Mouse (Mus musculus) thymus, postnatal 4 days (tissue): Measurements from ENCODE around the gene Ankub1.
A peak's percentile ranks its signal among the peaks of the same experiment; 100 is the strongest.

Experiments
- DNase-seq: peaks from one replicate; pipeline ENCODE4 v3.0.0; 2021

Ankub1 gene

GRCm38 (mm10) chr3:57692719-57693118, at the start of gene Ankub1:
TSS of gene Ankub1 (minus strand) at chr3:57692799.
- DNase-seq, result no peak

- no peak for DNase-seq
Observed at GRCm38 (mm10) chr3:57739830-57740229, 47.2 kb upstream of the Ankub1 start.

GRCm38 (mm10) chr3:57736419-57737095, 44.0 kb upstream of the Ankub1 start:
- DNase-seq, result peak; percentile 10

GRCm38 (mm10) chr3:57735511-57736370, 43.1 kb upstream of the Ankub1 start, which contains the start of gene Rnf13:
TSS of gene Rnf13 (plus strand) at chr3:57736062.
- DNase-seq, result peak; percentile 97

DNA sequence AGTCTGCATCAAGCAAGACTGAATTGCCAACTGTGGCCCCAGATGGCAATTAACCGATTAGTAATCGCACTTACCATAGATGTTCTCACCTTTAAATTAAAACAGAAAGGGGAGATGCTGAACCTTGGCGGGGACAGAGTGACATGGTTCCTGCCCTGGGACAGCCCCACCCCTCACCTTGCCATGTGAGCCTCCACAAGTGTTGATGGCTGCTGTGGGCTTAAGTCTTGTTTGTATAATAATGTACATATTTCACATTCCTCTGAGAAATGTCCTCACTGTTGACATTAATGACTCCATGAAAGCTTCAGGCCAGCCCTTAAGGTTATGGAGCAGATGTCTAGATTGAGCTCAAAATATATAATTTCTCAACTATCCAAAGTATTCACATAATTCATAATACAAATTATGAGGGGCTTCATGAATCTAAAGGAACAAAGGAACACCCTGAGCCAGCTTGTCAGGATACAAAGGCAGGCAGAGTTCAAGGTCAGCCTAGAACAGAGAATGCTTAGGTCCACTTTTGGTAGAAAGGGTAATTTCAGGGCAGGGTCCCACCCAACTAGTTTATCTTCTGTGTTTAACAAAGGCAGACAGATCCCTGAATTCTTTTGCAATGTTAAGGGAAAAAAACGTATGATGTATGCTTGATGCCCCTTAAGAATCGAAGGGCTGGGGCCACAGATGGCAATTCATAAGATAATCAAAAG, 39.8 kb upstream of the Ankub1 start:
- no peak for DNase-seq

DNA sequence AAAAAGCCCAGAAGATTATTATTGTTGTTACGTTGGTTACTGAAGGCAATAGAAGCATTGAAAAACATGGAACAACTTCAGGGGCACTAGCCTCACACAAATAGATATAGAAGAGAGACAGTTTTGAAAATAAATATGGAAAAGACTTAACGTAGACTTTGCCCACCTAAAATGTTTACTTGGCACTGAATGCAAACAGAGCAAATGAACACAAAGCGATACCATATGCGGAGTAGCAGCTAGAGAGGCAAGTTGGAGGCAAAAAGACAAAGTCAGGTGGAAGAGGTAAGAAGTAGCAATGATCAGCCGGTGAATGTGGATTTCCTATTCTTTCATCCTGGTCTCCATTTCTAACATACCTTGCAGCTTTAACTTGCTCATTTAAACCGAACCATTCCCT, 21.6 kb upstream of the Ankub1 start:
- no peak for DNase-seq

DNA sequence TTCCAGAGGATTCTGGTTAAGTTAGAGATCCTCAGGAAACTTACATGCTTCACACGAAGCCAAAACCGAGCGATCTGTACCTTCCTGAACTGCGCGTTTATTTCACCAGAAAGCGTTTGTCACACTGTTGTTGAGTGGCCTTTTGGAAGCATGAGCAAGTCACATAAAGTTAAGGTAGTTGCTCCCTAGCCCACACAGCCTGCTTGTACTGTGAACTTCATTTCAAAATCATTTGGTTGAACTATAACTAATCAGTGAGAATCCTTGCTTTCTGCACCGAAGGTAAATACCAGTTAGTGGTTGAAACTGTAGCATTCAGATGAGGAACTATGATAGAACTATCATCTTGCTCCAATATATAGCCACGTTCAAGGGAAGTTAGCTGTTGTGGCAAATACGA, 4.2 kb upstream of the Ankub1 start:
- DNase-seq, result no peak

DNA sequence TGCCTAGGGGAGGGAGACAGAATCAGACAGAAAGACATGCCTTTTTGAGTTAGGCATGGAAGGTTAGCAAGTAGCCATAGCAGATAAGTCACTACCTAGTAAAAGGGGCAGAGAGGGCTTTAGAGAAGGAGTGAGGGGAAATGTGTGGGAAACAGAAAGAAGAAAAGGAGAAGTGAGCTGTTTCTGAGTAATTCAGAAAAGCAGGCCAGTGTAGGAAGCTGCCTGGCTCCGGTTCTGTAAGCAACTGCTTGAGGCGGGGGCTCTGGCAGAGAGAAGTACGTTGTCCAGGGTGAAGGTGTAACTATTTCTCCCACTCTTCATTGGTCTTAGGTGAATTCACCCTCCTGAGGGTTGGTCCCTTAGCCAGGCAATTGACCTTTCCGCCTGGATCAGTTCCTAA, 3.6 kb upstream of the Ankub1 start:
- DNase-seq, result no peak

- no peak for DNase-seq
Observed at GRCm38 (mm10) chr3:57691772-57692171, 827 bp downstream of the Ankub1 start.

GRCm38 (mm10) chr3:57677786-57678185, 14.8 kb downstream of the Ankub1 start:
- no peak for DNase-seq

DNA sequence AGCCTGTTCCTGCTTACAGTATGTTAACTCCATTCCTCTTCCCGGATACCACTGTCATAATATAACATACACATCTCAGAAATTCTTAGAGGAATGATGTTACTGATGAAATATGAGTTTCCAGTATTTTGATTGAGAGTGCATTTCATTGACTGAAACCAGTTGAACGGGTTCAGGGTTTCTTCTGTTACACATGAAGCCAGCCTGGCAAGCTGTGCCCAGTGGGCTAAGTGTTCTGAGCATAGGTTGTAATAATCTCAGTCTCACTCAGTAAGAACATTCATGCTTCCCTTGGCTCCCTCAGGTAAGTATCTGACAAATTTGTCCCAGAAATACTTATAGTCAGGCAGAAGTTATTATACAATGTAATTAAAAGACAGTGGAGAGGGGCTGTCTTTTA, 18.5 kb downstream of the Ankub1 start:
- no peak for DNase-seq

GRCm38 (mm10) chr3:57673586-57673985, 19.0 kb downstream of the Ankub1 start:
- DNase-seq, result no peak

DNA sequence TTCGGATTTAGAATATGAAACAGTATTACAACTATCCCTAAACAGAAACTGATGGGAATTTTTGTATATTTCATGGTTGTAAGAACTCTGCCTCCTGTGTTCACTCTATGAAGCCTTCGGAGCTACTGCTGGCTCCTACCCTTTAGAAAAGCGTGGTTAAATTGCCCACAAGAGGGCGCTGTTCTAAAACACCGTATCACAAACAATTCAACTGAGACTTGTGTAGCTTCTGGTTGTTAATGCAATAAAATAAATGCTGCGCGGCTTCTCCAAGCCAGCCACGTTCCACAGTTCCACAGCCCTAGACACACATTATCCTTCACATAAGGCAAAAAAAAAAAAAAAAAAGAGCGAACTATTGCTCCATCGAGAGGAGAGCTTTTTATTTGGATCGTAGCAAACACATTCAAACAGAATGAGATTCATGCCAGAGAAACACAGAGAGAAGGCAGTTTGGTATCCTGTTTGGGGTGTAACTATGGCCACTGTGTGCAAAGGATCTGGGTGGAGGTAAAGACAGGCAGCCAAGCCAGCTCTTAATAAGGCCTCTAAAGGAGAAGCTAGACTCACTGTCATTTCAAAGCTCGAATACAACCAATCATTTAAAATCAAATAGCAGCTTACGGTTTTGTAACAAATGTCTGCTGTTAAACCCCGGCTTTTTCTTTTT, 25.4 kb downstream of the Ankub1 start:
- DNase-seq, result peak; percentile 71

DNA sequence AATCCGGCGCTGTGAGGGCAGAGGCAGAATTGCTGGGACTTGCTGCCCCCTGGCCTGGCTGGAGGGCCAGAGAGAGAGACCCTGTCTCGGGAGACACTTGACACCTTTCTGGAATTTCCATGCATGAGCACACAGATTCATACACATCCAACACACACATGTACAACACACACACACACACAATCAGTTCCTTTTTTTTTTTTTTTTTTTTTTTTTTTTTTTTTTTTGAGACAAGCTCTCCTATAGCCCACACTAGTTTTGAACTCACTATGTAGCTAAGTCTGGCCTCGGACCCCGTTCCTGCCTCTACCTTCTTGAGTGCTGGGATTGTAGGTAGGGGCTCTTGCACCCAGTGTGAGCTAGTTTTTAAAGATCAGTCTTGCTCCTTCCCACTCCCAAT, 26.7 kb downstream of the Ankub1 start:
- DNase-seq, result no peak

DNA sequence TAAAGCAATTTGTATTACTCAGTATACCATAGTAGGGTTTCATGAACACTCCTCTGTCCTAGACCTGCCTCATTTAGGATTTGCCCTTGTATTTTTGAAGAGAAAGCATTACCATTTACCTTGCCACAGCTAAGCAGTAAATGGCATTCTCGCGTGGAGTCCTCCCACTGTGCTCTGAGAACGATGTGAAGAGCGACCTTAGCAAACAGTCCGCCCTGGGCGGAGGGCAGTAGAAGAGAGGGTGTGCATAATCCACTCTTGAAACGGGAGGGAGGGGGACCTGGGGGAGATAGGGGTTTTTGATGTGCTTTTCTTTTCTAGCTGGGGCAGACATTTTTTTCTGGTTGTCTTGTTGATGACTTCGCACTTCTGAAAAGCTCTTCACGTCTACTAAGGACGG, 27.9 kb downstream of the Ankub1 start:
- no peak for DNase-seq

- DNase-seq, result peak; percentile 53
Observed at GRCm38 (mm10) chr3:57663731-57664130, 28.9 kb downstream of the Ankub1 start.

- no peak for DNase-seq
Observed at GRCm38 (mm10) chr3:57658608-57659007, 34.0 kb downstream of the Ankub1 start.

DNA sequence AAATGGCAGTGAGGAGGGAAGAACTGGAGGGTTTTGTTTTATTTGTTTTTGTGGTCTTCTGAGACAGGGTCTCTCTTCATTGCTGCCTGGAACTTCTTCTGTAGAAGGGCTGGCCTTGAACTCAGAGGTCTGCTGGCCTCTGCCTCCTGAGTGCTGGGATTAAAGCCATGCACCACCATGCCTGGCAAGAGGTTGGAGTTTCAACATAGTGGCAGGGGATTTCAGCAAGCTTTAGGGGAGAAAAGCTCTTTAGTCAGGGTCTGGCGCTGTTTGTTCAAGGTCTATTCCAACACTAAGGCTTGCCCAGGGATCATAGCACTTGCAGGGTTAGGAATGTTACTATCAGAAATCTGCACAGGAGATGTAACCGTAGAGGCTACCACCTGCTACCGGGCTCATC, 39.0 kb downstream of the Ankub1 start:
- DNase-seq, result no peak

DNA sequence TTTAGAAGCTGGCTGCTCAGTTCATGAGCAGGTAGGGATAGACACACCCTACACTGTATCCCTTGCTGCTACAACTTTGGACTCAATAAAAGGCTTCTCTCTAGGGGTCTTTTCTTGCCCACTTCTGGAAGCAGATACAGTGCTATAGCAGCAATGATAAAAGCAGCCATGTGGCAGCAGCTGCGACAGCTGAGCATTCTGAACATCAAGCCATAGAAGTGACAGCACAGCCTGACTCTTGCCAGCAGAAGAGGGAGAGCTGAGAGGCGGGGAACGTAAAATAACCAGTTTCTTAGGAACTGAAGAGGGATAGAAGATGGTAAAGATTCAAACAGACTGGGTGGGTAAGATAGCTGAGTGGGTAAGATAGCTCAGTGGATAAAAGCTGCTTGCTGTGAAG, 40.1 kb downstream of the Ankub1 start:
- DNase-seq, result no peak

- no peak for DNase-seq
Observed at GRCm38 (mm10) chr3:57651865-57652259, 40.7 kb downstream of the Ankub1 start.

DNA sequence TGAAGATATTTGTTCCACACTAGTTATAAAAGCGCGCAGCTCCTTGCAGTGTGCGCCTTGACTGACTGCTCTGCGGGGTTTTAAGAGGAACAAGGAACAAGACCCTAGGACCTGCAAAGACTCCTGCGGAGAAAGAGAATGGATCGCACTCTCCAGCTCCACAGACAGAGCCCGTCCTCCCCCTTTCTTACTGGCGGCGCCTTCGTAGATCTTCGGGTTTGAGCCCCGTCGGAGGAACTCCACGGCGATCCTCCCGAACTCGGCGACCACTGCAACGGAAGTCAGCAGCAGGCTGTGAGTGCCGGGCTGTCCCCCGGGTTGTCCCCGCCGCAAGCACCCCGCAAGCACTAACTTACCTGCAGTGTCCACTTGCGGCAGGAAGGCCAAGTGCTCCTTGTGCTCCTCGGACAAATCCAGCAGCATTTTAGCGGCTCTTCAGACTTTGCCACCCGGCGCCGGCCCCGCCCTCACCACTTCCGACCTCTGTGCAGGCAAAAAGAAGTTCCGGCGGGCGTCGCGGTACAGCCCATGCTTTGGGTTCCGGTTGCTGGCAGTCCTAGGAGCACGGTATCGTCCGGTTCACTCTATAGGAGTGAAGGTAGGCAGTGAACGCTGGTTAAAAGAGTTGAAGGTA, 41.3 kb downstream of the Ankub1 start, which contains the start of gene Commd2:
Gene Commd2 (minus strand): TSS at position 485 of the 634 bp plus-strand sequence.
- peak; percentile 94 for DNase-seq

DNA sequence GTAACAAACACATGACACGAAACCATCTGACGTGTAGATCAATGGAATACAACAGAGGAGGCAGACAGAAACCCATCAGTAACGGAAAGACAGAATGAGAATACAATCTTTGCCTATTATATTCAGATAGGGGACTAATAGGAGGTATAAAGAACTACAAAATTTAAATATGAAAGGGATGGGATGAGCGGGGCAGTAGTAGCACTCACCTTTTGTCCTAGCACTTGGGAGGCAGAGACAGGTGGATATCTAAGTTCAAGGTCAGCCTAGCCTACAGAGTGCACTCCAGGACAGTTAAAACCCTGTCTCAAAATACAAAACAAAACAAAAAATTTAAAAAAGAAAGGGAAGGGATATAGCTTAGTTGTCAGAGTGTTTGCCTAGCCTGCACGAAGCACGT, 49.4 kb downstream of the Ankub1 start:
- no peak for DNase-seq
